ENCODE assay signal across 8 mouse cellular contexts in the genomic region with DNA sequence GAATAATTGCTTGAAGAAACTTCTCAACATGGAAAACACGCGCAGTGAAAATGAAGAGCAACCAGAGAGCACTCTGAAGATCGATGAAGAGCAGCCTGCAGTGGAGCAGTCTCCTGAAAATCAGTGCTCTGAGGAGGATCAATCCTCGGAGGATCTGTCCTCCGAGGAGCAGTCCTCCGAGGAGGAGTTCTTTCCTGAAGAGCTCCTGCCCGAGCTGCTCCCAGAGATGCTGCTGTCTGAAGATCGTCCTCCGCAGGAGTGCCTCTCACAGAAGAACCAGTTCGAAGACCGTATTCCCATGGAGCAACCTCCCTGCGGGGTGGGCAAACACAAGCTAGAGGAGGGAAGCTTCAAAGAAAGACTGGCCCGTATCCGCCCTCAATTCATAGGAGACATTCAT. TPM values are rescaled to one million over a fixed set of nuclear protein-coding genes. Genes with fewer than 3 reads are reported as not detected.
DNase-seq lines count a peak whose midpoint lies in the region; ATAC-seq and TF ChIP-seq lines count a peak whose summit lies in the region.

No protein-coding gene starts in this region.

- no peaks in the 10 kb centered on the region for H3K4me1 ChIP-seq in embryonic facial prominence, embryonic 13.5 days
- H3K4me1 ChIP-seq in intestine, embryonic 14.5 days (replicated peaks; ENCODE audit: control insufficient read depth, insufficient read depth, low read length): no peaks in the 10 kb centered on the region
- peaks cover 5% of the 10 kb centered on the region; the same call in 1 of the 2 replicates for H3K4me1 ChIP-seq in midbrain, embryonic 13.5 days (replicated peaks)

- H3K4me2 ChIP-seq in embryonic facial prominence, embryonic 13.5 days: peak overlapping the region; percentile 59
- peak overlapping the region; percentile 55 for H3K4me2 ChIP-seq in intestine, embryonic 14.5 days (ENCODE audit: low read length)
- peak overlapping the region; percentile 62 for H3K4me2 ChIP-seq in midbrain, embryonic 13.5 days (replicated peaks)

- H3K9me3 ChIP-seq in embryonic facial prominence, embryonic 13.5 days: no peaks in the 10 kb centered on the region
- no peaks in the 10 kb centered on the region for H3K9me3 ChIP-seq in intestine, embryonic 14.5 days (ENCODE audit: control insufficient read depth, low read length)
- no peaks in the 10 kb centered on the region for H3K9me3 ChIP-seq in midbrain, embryonic 13.5 days

- H3K27me3 ChIP-seq in embryonic facial prominence, embryonic 13.5 days: peaks cover 19% of the 10 kb centered on the region; the same call in 1 of the 2 replicates
- H3K27me3 ChIP-seq in intestine, embryonic 14.5 days (replicated peaks; ENCODE audit: control insufficient read depth, insufficient read depth, low read length): 0 out of 2 replicates have a peak, but pooled peaks cover 3% of the 10 kb centered on the region
- no peaks in the 10 kb centered on the region for H3K27me3 ChIP-seq in midbrain, embryonic 13.5 days

- no peak for TF ChIP-seq CTCF in layer of hippocampus, adult 2 months (conservative IDR thresholded peaks at IDR 0.05)

- WGBS in embryonic facial prominence, embryonic 13.5 days: 33% methylated on average over 14 of the region's 14 CpGs
- WGBS in intestine, embryonic 14.5 days: 15% methylated on average over 14 of the region's 14 CpGs
- 31% methylated on average over 14 of the region's 14 CpGs for WGBS in midbrain, embryonic 13.5 days

- peak overlapping the region; percentile 88 for H3K27ac ChIP-seq in layer of hippocampus, adult 2 months
- peak overlapping the region; percentile 91 for H3K27ac ChIP-seq in embryonic facial prominence, embryonic 13.5 days
- peak overlapping the region; percentile 79 for H3K27ac ChIP-seq in intestine, embryonic 14.5 days (ENCODE audit: low read depth)
- H3K27ac ChIP-seq in midbrain, embryonic 13.5 days: peak overlapping the region; percentile 93

- no peak for DNase-seq in layer of hippocampus, adult 2 months (ENCODE audit: low spot score in 2 of 2)
- no peak for DNase-seq in layer of hippocampus, adult 18-20 months (ENCODE audit: low spot score in 2 of 2)
- DNase-seq in intestine, embryonic 14.5 days (ENCODE audit: low spot score): peak; percentile 67
- DNase-seq in right cerebral cortex, postnatal 25 days: no peak
- DNase-seq in spleen, postnatal 14 days (ENCODE audit: low spot score in 2 of 2): no peak

- H3K4me3 ChIP-seq in layer of hippocampus, adult 2 months: peak overlapping the region; percentile 62
- peak overlapping the region; percentile 51 for H3K4me3 ChIP-seq in embryonic facial prominence, embryonic 13.5 days
- H3K4me3 ChIP-seq in intestine, embryonic 14.5 days (ENCODE audit: low read depth, low read length): peak overlapping the region; percentile 49
- peak overlapping the region; percentile 52 for H3K4me3 ChIP-seq in midbrain, embryonic 13.5 days (replicated peaks)

- no peak for ATAC-seq in embryonic facial prominence, embryonic 13.5 days (ENCODE audit: insufficient number of reproducible peaks, insufficient read depth, low FRiP score, low TSS enrichment, low read depth)
- no peak for ATAC-seq in intestine, embryonic 14.5 days (replicated peaks; ENCODE audit: low FRiP score, low TSS enrichment, low read depth)
- peak; percentile 59 for ATAC-seq in midbrain, embryonic 13.5 days
- ATAC-seq in granulocyte monocyte progenitor cell, adult 5-6 weeks (replicated peaks; ENCODE audit: poor library complexity, severe bottlenecking): no peak

- H3K9ac ChIP-seq in embryonic facial prominence, embryonic 13.5 days: peak overlapping the region; percentile 80
- H3K9ac ChIP-seq in intestine, embryonic 14.5 days (ENCODE audit: low read length): peak overlapping the region; percentile 48
- peak overlapping the region; percentile 76 for H3K9ac ChIP-seq in midbrain, embryonic 13.5 days (replicated peaks)

- no peaks in the 10 kb centered on the region for H3K36me3 ChIP-seq in embryonic facial prominence, embryonic 13.5 days
- no peaks in the 10 kb centered on the region for H3K36me3 ChIP-seq in intestine, embryonic 14.5 days (ENCODE audit: control insufficient read depth, insufficient read depth, low read length)
- no peaks in the 10 kb centered on the region for H3K36me3 ChIP-seq in midbrain, embryonic 13.5 days

RNA-seq across cellular contexts. Expression of a gene that starts 1.0 kb away (rescaled TPM):
- total RNA-seq in layer of hippocampus, adult 2 months (2021): 10 to 100 TPM; 12.9 to 15.3 TPM
- 10 to 100 TPM; 15.8 to 15.9 TPM for total RNA-seq in layer of hippocampus, adult 18-20 months (2021)
- polyA plus RNA-seq in embryonic facial prominence, embryonic 13.5 days (2015; fragmentation: Nextera tagmentation; extraction: Ambion mirVana): 11.9 and 13.2 TPM in 2 replicates
- polyA plus RNA-seq in intestine, embryonic 14.5 days (2014; fragmentation: Nextera tagmentation; extraction: Ambion mirVana): 8.2 and 8.7 TPM in 2 replicates
- 18.6 and 20.0 TPM in 2 replicates for polyA plus RNA-seq in midbrain, embryonic 13.5 days (2015; fragmentation: Nextera tagmentation; extraction: Ambion mirVana)
- 1.1 TPM in 2 replicates for total RNA-seq in granulocyte monocyte progenitor cell, adult 5-6 weeks (2014; fragmentation: Nextera tagmentation)
- 0.21 and 0.39 TPM in 2 replicates for total RNA-seq in granulocyte monocyte progenitor cell, adult 5-6 weeks (2017)

RNA-seq across cellular contexts. Expression of a gene that starts 34.7 kb away (rescaled TPM):
- 100 to 1,000 TPM; 384 to 391 TPM for total RNA-seq in layer of hippocampus, adult 2 months (2021)
- total RNA-seq in layer of hippocampus, adult 18-20 months (2021): 100 to 1,000 TPM; 362 to 377 TPM
- 603 and 642 TPM in 2 replicates for polyA plus RNA-seq in embryonic facial prominence, embryonic 13.5 days (2015; fragmentation: Nextera tagmentation; extraction: Ambion mirVana)
- polyA plus RNA-seq in intestine, embryonic 14.5 days (2014; fragmentation: Nextera tagmentation; extraction: Ambion mirVana): 471 and 491 TPM in 2 replicates
- polyA plus RNA-seq in midbrain, embryonic 13.5 days (2015; fragmentation: Nextera tagmentation; extraction: Ambion mirVana): 563 and 601 TPM in 2 replicates
- 170 and 206 TPM in 2 replicates for total RNA-seq in granulocyte monocyte progenitor cell, adult 5-6 weeks (2014; fragmentation: Nextera tagmentation)
- 712 and 733 TPM in 2 replicates for total RNA-seq in granulocyte monocyte progenitor cell, adult 5-6 weeks (2017)

Comparison
In these comparisons a context has a peak if more than half of its experiments do, and no peak if none do; other contexts are left out.
1. RNA of a gene that starts 1.0 kb away (total RNA-seq): 15.8 to 15.9 TPM in layer of hippocampus, adult 18-20 months and 12.9 to 15.3 TPM in layer of hippocampus, adult 2 months; 0.21 to 1.1 TPM in granulocyte monocyte progenitor cell, adult 5-6 weeks; every median in the first group is over 4 times any median in the second.
2. Peak in every context shown above with its lines, with median percentiles within 50 percentile points of each other: H3K27ac ChIP-seq, H3K4me3 ChIP-seq, H3K4me2 ChIP-seq and H3K9ac ChIP-seq.